Comparison of ENCODE assay signal across 27 mouse cellular contexts in genomic region chr3:38209081-38209480, GRCm38 (mm10).
"Had no signal": no experiment of that assay in that cellular context is flagged by ENCODE, and none has a peak within 500 bp of the region (broad histone marks: within the 10 kb centered on the region; RNA-seq: fewer than 3 reads in every experiment).

No protein-coding gene starts in this region.

- H3K36me3 ChIP-seq: embryonic facial prominence, embryonic 10.5 days; embryonic facial prominence, embryonic 12.5 days; embryonic facial prominence, embryonic 13.5 days; embryonic facial prominence, embryonic 15.5 days; forebrain, embryonic 10.5 days; forebrain, embryonic 12.5 days; forebrain, embryonic 15.5 days; heart, embryonic 10.5 days had no signal

- H3K9ac ChIP-seq: embryonic facial prominence, embryonic 12.5 days; embryonic facial prominence, embryonic 13.5 days; embryonic facial prominence, embryonic 15.5 days; forebrain, embryonic 12.5 days; forebrain, embryonic 13.5 days; forebrain, embryonic 15.5 days; forebrain, postnatal 0 days had no signal

- H3K4me2 ChIP-seq: embryonic facial prominence, embryonic 12.5 days; embryonic facial prominence, embryonic 13.5 days; embryonic facial prominence, embryonic 15.5 days; forebrain, embryonic 12.5 days; forebrain, embryonic 13.5 days; forebrain, embryonic 15.5 days had no signal

- H3K4me1 ChIP-seq: embryonic facial prominence, embryonic 10.5 days; embryonic facial prominence, embryonic 12.5 days; embryonic facial prominence, embryonic 15.5 days; forebrain, embryonic 13.5 days; forebrain, embryonic 15.5 days; heart, embryonic 10.5 days had no signal

- H3K27me3 ChIP-seq: embryonic facial prominence, embryonic 12.5 days; embryonic facial prominence, embryonic 13.5 days; embryonic facial prominence, embryonic 15.5 days; forebrain, embryonic 12.5 days; forebrain, embryonic 13.5 days; forebrain, embryonic 15.5 days had no signal

- H3K4me3 ChIP-seq: embryonic facial prominence, embryonic 10.5 days; embryonic facial prominence, embryonic 12.5 days; embryonic facial prominence, embryonic 13.5 days; embryonic facial prominence, embryonic 15.5 days; erythroblast, embryonic 14.5 days; forebrain, embryonic 10.5 days; forebrain, embryonic 12.5 days; forebrain, embryonic 13.5 days; forebrain, embryonic 15.5 days; gastrocnemius, adult 2 months; heart, adult 2 months; heart, embryonic 10.5 days had no signal

- H3K27ac ChIP-seq: embryonic facial prominence, embryonic 10.5 days; embryonic facial prominence, embryonic 12.5 days; embryonic facial prominence, embryonic 13.5 days; embryonic facial prominence, embryonic 15.5 days; forebrain, embryonic 10.5 days; forebrain, embryonic 12.5 days; forebrain, embryonic 13.5 days; forebrain, embryonic 15.5 days; gastrocnemius, adult 2 months; heart, adult 2 months; heart, embryonic 10.5 days had no signal

- DNase-seq: cerebellum, adult 9-10 months; cerebellum, adult 9-11 months; cerebellum, postnatal 10 days; cerebellum, postnatal 14 days; cerebellum, postnatal 25 days; cerebellum, postnatal 36 days; embryo, embryonic 11 days; forebrain, postnatal 0 days; gastrocnemius, adult 2 months; gastrocnemius, postnatal 10 days; gastrocnemius, postnatal 14 days; gastrocnemius, postnatal 25 days; gastrocnemius, postnatal 36 days; heart, adult 18-20 months; heart, adult 2 months had no signal

- H3K9me3 ChIP-seq: embryonic facial prominence, embryonic 10.5 days; embryonic facial prominence, embryonic 12.5 days; embryonic facial prominence, embryonic 13.5 days; embryonic facial prominence, embryonic 15.5 days; forebrain, embryonic 10.5 days; forebrain, embryonic 12.5 days; forebrain, embryonic 13.5 days; forebrain, embryonic 15.5 days; heart, embryonic 10.5 days had no signal

- ATAC-seq: forebrain, embryonic 13.5 days; forebrain, embryonic 14.5 days; forebrain, embryonic 15.5 days; forebrain, embryonic 16.5 days; forebrain, postnatal 0 days had no signal
